Mouse (Mus musculus): ENCODE results near the gene Cnnm2.

DNA sequence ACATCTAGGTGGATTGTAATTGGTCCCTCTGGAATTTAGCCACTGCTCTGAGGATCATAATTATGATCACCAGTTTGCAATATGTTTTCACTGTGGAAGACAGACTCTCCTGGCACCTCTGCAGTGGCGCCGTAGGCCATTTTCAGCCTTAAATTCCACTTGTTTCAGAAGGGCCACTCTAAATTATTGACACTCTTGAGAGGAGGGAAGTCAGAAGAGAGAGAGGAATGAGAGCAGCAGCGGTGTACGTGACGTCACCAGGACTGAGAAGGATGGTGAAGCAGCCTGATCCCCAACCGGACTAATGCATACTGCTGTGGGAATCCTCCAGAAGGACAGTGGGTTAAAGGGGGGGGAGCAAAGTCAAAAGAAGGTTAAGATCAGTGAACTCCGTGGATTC is 40.1 kb downstream of the Cnnm2 start:
- TF ChIP-seq CTCF (IDR thresholded peaks at IDR 0.05; ENCODE audit: borderline replicate concordance, control insufficient read depth, extremely low read depth, insufficient read depth, low read length, poor library complexity) (no peak), POLR2A (IDR thresholded peaks at IDR 0.05; ENCODE audit: control insufficient read depth, extremely low read depth, insufficient read depth, low read length, poor library complexity) (no peak)
